Mouse (Mus musculus): ENCODE measurements around the gene Exoc3l.

GRCm38 (mm10) chr8:105311718-105312117 is 15.8 kb upstream of the Exoc3l start:
- TF ChIP-seq POLR2A (IDR thresholded peaks at IDR 0.05; ENCODE audit: borderline replicate concordance, control insufficient read depth, low read depth, low read length), result no peak
- no peak for TF ChIP-seq CTCF (IDR thresholded peaks at IDR 0.05; ENCODE audit: control insufficient read depth, insufficient read depth, low read length)

Data from bone marrow, adult 2 months (tissue).